Mouse (Mus musculus) megakaryocyte, embryonic 14.5 days (primary cell): Measurements from ENCODE around the gene Hint1.

Experiments used
- FLI1 ChIP-seq: IDR thresholded peaks from 2 replicates; pipeline ENCODE4 v1.6.1; 2012; ENCODE audit warnings: low read length, inconsistent platforms, mixed read lengths
- GATA1 ChIP-seq: IDR thresholded peaks from 3 replicates; pipeline ENCODE4 v1.6.1; 2012; ENCODE audit warnings: mixed read lengths, low read length, inconsistent platforms, borderline replicate concordance

GRCm38 (mm10) chr11:54884937-54885336, 18.8 kb downstream of the Hint1 start:
- TF ChIP-seq GATA1 (no peak), FLI1 (no peak)
